In genomic region chr5:100863091-100863490, GRCm38 (mm10) we compare ENCODE assay signal across 18 mouse cellular contexts.
"Had no signal": no experiment of that assay in that cellular context is flagged by ENCODE, and none has a peak within 500 bp of the region (broad histone marks: within the 10 kb centered on the region; RNA-seq: fewer than 3 reads in every experiment).

No protein-coding gene starts in this region.

- H3K4me3 ChIP-seq: midbrain, embryonic 10.5 days; midbrain, embryonic 12.5 days; myocyte; neural tube, embryonic 13.5 days; neural tube, embryonic 15.5 days had no signal

- H3K27ac ChIP-seq: midbrain, embryonic 10.5 days; midbrain, embryonic 12.5 days; neural tube, embryonic 13.5 days; neural tube, embryonic 15.5 days had no signal

- H3K9me3 ChIP-seq: midbrain, embryonic 10.5 days; midbrain, embryonic 12.5 days; neural tube, embryonic 13.5 days; neural tube, embryonic 15.5 days had no signal

- H3K36me3 ChIP-seq: midbrain, embryonic 10.5 days; midbrain, embryonic 12.5 days; neural tube, embryonic 13.5 days; neural tube, embryonic 15.5 days had no signal

- H3K9ac ChIP-seq: lung, embryonic 14.5 days; midbrain, embryonic 12.5 days; neural tube, embryonic 13.5 days; neural tube, embryonic 15.5 days had no signal

- H3K4me1 ChIP-seq: midbrain, embryonic 10.5 days; midbrain, embryonic 12.5 days; neural tube, embryonic 13.5 days; neural tube, embryonic 15.5 days had no signal

- H3K27me3 ChIP-seq: midbrain, embryonic 12.5 days; neural tube, embryonic 13.5 days; neural tube, embryonic 15.5 days had no signal

- DNase-seq: lung, adult 18-20 months; lung, embryonic 14.5 days; lung, postnatal 10 days; lung, postnatal 4 days; midbrain, embryonic 14.5 days; retina, postnatal 1 day; right cerebral cortex, adult 18-20 months; right cerebral cortex, postnatal 25 days; right cerebral cortex, postnatal 4 days; spleen, adult 18-20 months; thymus, adult 18-20 months; thymus, postnatal 14 days; thymus, postnatal 36 days had no signal
